Mouse (Mus musculus) natural killer cell, adult 2 months (primary cell): ENCODE data around the gene Chn2.
A peak's percentile ranks its signal among the peaks of the same experiment; 100 is the strongest.

Experiments
- DNase-seq, 2 experiments: peaks; one replicate each; pipeline ENCODE4 v3.0.0; 2022; ENCODE audit warnings: low spot score in 2 of 2

Chn2 gene

GRCm38 (mm10) chr6:54041386-54042043 lies 2.2 kb downstream of the Chn2 start:
- DNase-seq: peak in 1 of 2 experiments; percentile 41

- DNase-seq: peak; percentile 32 to 52
Observed at GRCm38 (mm10) chr6:54042142-54042541, 2.8 kb downstream of the Chn2 start.

- DNase-seq: no peak
Observed at GRCm38 (mm10) chr6:54043536-54043935, 4.2 kb downstream of the Chn2 start.

- DNase-seq: no peak
Observed at GRCm38 (mm10) chr6:54045748-54046721, 6.7 kb downstream of the Chn2 start.

GRCm38 (mm10) chr6:54046884-54047747 lies 7.8 kb downstream of the Chn2 start:
- no peak for DNase-seq

GRCm38 (mm10) chr6:54048768-54049167 lies 9.4 kb downstream of the Chn2 start:
- DNase-seq: no peak

- no peak for DNase-seq
Observed at GRCm38 (mm10) chr6:54051173-54051572, 11.8 kb downstream of the Chn2 start.

- no peak for DNase-seq
Observed at GRCm38 (mm10) chr6:54052124-54052523, 12.8 kb downstream of the Chn2 start.

- DNase-seq: no peak
Observed at GRCm38 (mm10) chr6:54052666-54053065, 13.3 kb downstream of the Chn2 start.

- no peak for DNase-seq
Observed at GRCm38 (mm10) chr6:54053316-54053715, 14.0 kb downstream of the Chn2 start.

GRCm38 (mm10) chr6:54055387-54055786 lies 16.0 kb downstream of the Chn2 start:
- DNase-seq: no peak

- DNase-seq: no peak
Observed at GRCm38 (mm10) chr6:54056548-54057532, 17.5 kb downstream of the Chn2 start.

- no peak for DNase-seq
Observed at GRCm38 (mm10) chr6:54057661-54058060, 18.3 kb downstream of the Chn2 start.

GRCm38 (mm10) chr6:54058837-54059236 lies 19.5 kb downstream of the Chn2 start:
- peak in 1 of 2 experiments; percentile 22 for DNase-seq

GRCm38 (mm10) chr6:54060258-54060657 lies 20.9 kb downstream of the Chn2 start:
- no peak for DNase-seq

- no peak for DNase-seq
Observed at GRCm38 (mm10) chr6:54061375-54061774, 22.0 kb downstream of the Chn2 start.

GRCm38 (mm10) chr6:54063878-54064277 lies 24.5 kb downstream of the Chn2 start:
- no peak for DNase-seq

- DNase-seq: no peak
Observed at GRCm38 (mm10) chr6:54067380-54067779, 28.0 kb downstream of the Chn2 start.

GRCm38 (mm10) chr6:54068882-54069281 lies 29.5 kb downstream of the Chn2 start:
- DNase-seq: no peak

- no peak for DNase-seq
Observed at GRCm38 (mm10) chr6:54070736-54071135, 31.4 kb downstream of the Chn2 start.

- DNase-seq: no peak
Observed at GRCm38 (mm10) chr6:54071478-54071877, 32.1 kb downstream of the Chn2 start.
